Mouse (Mus musculus) heart, adult 2 months (tissue): Measurements from ENCODE around the gene Cx3cl1.

Experiments
- CTCF ChIP-seq: fragments of 200-600 bp; IDR thresholded peaks from 2 replicates; pipeline ENCODE4 v1.8.1; 2022; ENCODE audit warnings: antibody characterized with exemption, mild to moderate bottlenecking, moderate library complexity
- EP300 ChIP-seq: fragments of 200-500 bp; IDR thresholded peaks from 2 replicates; pipeline ENCODE4 v1.6.1; 2011; ENCODE audit warnings: low read depth, low read length, control low read depth; ENCODE audit not compliant: insufficient read depth

GRCm38 (mm10) chr8:94785995-94786595 is 14.3 kb downstream of the Cx3cl1 start:
- TF ChIP-seq CTCF (no peak), EP300 (no peak)
